Mouse (Mus musculus) gastrocnemius, postnatal 36 days (tissue): ENCODE results near the gene Esrrg. TPM values are rescaled to one million over a fixed set of nuclear protein-coding genes. Genes with fewer than 3 reads are reported as not detected.

Source experiments
- DNase-seq, 2 experiments: peaks; one replicate each; pipeline ENCODE4 v3.0.0; 2022
- intact Hi-C: fragments of 180-260 bp; cut with DNase I; formaldehyde crosslinking; loops from one replicate; pipeline ENCODE4 v1.15.1; 2025
- total RNA-seq, 2 experiments: library from RNA; stranded (reverse); gene quantifications; 2 replicates each; pipeline ENCODE4 v1.2.3; 2021

Gene Esrrg
- total RNA-seq, 2 experiments from 2014 or later = 18.5 to 30.4 TPM

GRCm38 (mm10) chr1:188163058-188163457 is 554.5 kb downstream of the Esrrg start:
- intact Hi-C loops = no loop called here
- DNase-seq = no peak

DNA sequence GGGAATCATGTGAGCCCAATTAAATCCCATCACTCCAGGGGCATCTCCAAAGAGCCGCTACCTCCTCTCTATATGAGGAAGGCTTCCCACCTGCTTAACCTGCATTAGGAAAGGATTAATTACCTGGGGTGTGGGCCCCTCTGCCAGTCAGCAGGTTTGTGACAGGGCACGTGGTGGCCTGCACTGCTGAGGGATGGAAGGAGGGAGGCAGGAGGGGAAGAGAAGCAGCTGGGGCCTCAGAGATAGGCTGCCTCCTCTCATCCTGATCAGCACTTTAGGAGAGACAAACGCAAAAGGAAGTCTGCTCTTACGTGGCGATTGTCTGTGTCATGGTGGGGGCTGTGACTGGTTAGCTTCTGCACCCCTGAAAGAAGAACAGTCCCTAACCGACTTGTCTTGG is 555.7 kb downstream of the Esrrg start:
- DNase-seq = no peak
- intact Hi-C loops = no loop called here

- intact Hi-C loops = no loop called here
- no peak for DNase-seq
These were observed 565.3 kb downstream of the Esrrg start for GRCm38 (mm10) chr1:188173859-188174258.

DNA sequence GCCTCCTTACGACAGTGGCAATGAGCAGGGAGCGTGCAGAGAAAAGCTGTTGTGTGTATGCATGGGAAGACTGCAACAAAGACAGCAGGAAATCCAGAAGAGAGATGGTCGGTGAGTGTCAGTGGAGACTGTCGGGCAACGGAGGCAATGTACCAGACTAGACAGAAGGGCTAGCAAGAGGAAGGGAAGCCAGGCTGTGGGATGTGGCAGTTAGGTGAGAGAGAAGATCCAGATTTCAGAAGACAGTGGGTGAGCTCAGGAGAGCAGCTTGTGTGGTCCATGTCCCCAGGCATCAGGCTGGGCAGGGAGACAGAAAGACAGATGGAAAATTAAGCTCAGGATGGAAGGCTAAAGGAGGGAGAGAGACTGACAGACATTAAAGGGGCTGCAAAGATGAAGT is 574.4 kb downstream of the Esrrg start:
- intact Hi-C loops = no loop called here
- DNase-seq = no peak

GRCm38 (mm10) chr1:188186440-188187117 is 578.0 kb downstream of the Esrrg start:
- intact Hi-C loops = no loop called here
- no peak for DNase-seq

GRCm38 (mm10) chr1:188192971-188193370 is 584.4 kb downstream of the Esrrg start:
- intact Hi-C loops = no loop called here
- DNase-seq = no peak

DNA sequence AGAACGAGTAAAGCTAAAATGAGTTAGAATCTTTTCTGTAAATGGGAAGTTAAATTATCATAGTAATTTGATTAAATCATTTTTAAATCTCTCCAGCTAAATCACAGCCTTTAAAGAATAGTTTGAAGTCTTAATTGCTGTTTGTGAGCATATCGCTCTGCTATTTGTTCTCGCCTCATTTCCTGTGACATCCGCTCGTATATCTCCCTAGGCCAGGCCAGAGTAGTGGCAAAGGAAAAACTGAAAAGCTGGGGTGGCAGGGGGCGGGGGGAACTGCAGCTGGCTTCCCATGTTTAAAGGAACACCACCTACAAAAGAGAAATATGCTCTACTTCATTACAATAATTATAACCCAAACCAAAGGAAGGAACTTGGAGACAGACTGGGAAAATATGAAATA is 598.8 kb downstream of the Esrrg start:
- intact Hi-C loops = no loop called here
- no peak for DNase-seq

DNA sequence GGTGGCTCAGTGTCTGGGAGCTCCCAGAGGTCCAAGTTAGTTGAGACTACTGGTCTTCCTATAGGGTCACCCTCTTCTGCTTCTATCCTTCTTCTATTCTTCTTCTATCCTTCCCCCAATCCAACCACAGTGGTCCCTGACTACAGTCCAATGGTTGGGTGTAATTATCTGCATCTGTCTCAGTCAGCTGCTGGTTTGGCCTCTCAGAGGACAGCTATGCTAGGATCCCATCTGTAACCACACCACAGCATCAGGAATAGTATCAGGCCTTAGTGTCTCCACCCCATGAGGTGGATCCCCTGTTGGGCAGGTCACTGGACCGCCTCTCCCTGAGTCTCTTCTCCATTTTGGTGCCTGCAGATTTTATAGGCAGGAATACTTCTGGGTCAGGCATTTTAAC is 600.4 kb downstream of the Esrrg start:
- intact Hi-C loops = no loop called here
- no peak for DNase-seq

- intact Hi-C loops = no loop called here
- no peak for DNase-seq
These were observed 606.5 kb downstream of the Esrrg start for GRCm38 (mm10) chr1:188214885-188215611.

- intact Hi-C loops = no loop called here
- no peak for DNase-seq
These were observed 612.7 kb downstream of the Esrrg start for GRCm38 (mm10) chr1:188221226-188221792.

- intact Hi-C loops = no loop called here
- no peak for DNase-seq
These were observed 624.6 kb downstream of the Esrrg start for GRCm38 (mm10) chr1:188233036-188233724.

GRCm38 (mm10) chr1:188238636-188239035 is 630.0 kb downstream of the Esrrg start:
- intact Hi-C loops = no loop called here
- DNase-seq = no peak

DNA sequence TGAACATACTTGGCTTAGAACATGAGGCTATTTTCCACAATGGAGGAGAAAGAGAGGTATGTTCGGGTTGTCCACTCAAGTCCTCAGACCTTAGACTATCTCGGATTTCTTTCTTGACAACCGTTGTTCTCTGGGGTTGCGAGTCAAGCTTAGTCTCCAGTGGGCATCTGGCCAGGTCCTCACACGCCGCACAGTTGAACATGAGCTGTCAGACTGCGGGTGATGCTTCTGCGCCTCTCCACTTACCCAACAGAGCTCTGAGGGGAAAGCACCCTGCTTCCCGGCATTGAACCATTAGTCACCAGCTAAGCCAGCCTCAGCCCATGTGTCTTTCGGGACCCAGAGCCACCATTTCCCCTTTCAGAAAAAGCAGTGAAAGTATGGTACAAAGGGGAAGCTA is 633.2 kb downstream of the Esrrg start:
- intact Hi-C loops = no loop called here
- DNase-seq = no peak

GRCm38 (mm10) chr1:188257500-188257899 is 648.9 kb downstream of the Esrrg start:
- DNase-seq = no peak
- intact Hi-C loops = no loop called here

DNA sequence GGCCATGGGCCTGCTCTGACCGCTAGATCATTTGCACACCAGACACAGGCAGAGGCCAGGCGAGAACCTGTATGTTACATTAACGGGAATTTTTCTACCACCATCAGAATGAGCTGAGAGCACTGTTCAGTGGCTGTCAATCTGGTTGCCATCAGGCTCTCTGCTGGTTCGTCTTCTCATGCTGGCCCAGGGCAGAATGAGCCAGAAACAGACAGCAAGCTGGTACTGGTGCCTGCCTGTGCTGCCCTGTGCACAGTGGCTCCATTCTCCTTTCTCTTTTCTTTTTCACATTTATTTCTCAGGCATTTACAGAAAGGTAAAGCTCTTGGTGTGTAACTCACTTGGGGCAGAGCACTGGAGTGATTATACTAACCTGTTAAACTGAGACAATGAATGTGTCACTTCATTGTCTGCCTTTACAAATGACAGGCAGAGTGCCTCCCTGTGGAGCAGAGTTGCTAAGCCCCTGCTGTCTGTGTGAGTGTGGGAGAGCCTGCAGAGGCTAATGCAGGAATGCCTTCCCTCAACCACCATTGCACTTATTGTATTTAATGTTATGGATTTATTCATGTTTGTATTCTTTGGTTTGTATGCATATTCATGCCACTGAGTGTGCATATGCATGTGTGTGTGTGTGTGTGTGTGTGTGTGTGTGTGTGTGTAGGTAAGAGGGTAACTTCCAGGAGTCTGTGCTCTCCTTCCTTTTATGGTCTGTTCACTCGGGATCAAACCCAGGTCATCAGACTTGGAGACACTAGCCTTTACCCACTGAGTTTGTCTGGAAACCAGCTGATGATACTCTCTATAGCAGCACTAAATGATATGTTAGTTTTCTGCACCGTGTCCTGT is 651.9 kb downstream of the Esrrg start:
- intact Hi-C loops = no loop called here
- DNase-seq = no peak

DNA sequence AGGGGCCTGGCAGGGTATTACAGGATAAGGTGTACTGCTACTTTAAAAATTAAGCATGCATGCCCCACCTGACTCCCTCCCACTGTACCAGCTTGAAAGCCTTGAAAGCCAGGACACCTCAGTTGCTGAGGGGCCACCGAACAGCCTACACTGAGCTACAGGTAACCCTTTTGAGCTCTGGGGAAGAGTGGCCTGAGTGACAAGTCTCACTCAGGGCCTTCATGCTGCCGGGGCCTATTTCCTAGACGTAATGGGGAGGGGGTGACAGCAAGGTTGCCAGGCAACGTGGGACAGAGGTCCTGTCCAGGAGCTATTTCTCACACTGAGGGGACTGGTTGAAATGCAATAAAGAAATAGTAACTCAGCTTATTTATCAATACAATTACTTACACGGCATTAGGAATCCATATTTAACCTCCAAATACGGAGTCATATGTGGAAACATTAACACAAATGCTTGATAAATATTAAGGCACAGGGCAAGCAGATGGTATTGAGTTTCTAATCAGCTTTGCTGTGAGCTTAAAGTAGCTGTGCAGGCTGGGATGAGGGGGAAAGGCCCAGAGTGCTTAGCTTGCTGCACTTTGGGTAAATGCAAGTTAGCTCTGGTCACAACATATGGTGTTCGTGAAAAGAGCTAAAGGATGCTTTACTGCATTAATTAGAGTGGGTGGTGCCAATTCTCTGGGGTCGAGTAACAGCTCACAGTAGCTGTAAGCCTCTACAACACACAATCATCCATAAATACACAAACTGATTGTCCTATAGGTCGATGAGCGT is 653.5 kb downstream of the Esrrg start, which contains the start of gene Ush2a:
Ush2a (plus strand) TSS at position 121 of the 780 bp plus-strand sequence.
- intact Hi-C loops = no loop called here
- DNase-seq = no peak
